Mouse (Mus musculus): ENCODE results near the gene Fh1. TPM values are rescaled to one million over a fixed set of nuclear protein-coding genes. Genes with fewer than 3 reads are reported as not detected.

Gene Fh1
- total and polyA plus RNA-seq, 3 experiments: 100 to 122 (median 113) TPM

DNA sequence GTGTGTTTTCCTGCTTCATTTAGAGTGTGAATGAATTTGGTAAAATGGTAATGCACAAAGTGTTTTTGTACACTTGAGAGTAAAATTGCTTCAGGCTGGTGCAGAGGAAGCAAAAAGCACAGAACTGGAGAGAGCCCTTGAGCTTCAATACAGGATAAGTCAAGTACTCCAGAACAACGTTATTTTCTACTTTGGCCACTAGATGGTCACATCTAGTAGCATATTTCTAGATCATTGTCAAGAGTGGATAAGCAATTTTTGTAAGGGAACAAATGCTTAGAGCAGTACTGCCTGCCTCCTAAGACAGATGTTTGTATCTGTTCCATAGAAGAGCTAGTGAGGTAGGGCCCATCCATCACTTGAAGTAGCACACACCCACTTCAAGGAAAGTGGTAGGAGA lies 46.2 kb upstream of the Fh1 start:
- dilution Hi-C loops (cut with MboI; ENCODE audit: extremely low pct_ligation_motif_present, extremely low pct_unique_long_range_greater_than_20kb, low sequenced_read_pairs) (no loop called here), in situ Hi-C loops (cut with MboI; ENCODE audit: low pct_ligation_motif_present, low pct_unique_long_range_greater_than_20kb, low sequenced_read_pairs) (loop anchor here (10.0 kb wide), 1 partner anchor 193 kb away; no protein-coding TSS in a partner anchor)
- Histone ChIP-seq H3K27me3 (replicated peaks) (no peaks in the 10 kb centered on the region), H3K27ac (ENCODE audit: insufficient read depth, low read depth) (no peak overlapping the region), H3K4me2 (ENCODE audit: insufficient read depth, low read depth, poor library complexity, severe bottlenecking) (no peak overlapping the region), H3K9me3 (replicated peaks; ENCODE audit: low read length) (no peaks in the 10 kb centered on the region), H3K36me3 (replicated peaks in 1 of 2; ENCODE audit: control insufficient read depth in 1 of 2, insufficient read depth in 1 of 2, low read length in 1 of 2) (no peaks in the 10 kb centered on the region), H3K9ac (ENCODE audit: insufficient read depth, low read depth) (no peak overlapping the region), H3K79me2 (replicated peaks; ENCODE audit: control insufficient read depth, extremely low read depth, insufficient read depth, poor library complexity, severe bottlenecking) (no peaks in the 10 kb centered on the region), H3K4me3 (replicated peaks in 1 of 3; ENCODE audit: low read depth in 2 of 3, low read length in 2 of 3, poor library complexity in 1 of 3) (no peak overlapping the region), H3K4me1 (ENCODE audit: control insufficient read depth in 1 of 2, insufficient read depth in 2 of 2) (peaks cover 0 to 47% of the 10 kb centered on the region in 2 experiments; a peak in 3 of 4 replicates)
- TF ChIP-seq MAX (IDR thresholded peaks at IDR 0.05; ENCODE audit: low read length) (no peak), EP300 (IDR thresholded peaks at IDR 0.05; ENCODE audit: low read length) (no peak), RCOR1 (conservative IDR thresholded peaks at IDR 0.05; ENCODE audit: low read depth, low read length) (no peak), POLR2A (IDR thresholded peaks at IDR 0.05; ENCODE audit: low read depth, low read length) (no peak), MAZ (IDR thresholded peaks at IDR 0.05; ENCODE audit: low read depth, low read length) (no peak), CTCF (conservative IDR thresholded peaks at IDR 0.05 in 1 of 2, IDR thresholded peaks at IDR 0.05 in 1 of 2; ENCODE audit: low read depth in 2 of 2, low read length in 2 of 2) (peak; percentile 38 to 63; a peak in 3 of 4 replicates), RAD21 (IDR thresholded peaks at IDR 0.05; ENCODE audit: low read depth, low read length) (peak; percentile 57), SMC3 (IDR thresholded peaks at IDR 0.05; ENCODE audit: low read depth, low read length) (peak; percentile 37), PAX5 (IDR thresholded peaks at IDR 0.05; ENCODE audit: low read length) (no peak), ZC3H11A (IDR thresholded peaks at IDR 0.05; ENCODE audit: low read depth, low read length) (no peak), MAFK (IDR thresholded peaks at IDR 0.05; ENCODE audit: insufficient replicate concordance, low read length) (no peak)
- peak; percentile 47 for DNase-seq (ENCODE audit: extremely low read depth)

DNA sequence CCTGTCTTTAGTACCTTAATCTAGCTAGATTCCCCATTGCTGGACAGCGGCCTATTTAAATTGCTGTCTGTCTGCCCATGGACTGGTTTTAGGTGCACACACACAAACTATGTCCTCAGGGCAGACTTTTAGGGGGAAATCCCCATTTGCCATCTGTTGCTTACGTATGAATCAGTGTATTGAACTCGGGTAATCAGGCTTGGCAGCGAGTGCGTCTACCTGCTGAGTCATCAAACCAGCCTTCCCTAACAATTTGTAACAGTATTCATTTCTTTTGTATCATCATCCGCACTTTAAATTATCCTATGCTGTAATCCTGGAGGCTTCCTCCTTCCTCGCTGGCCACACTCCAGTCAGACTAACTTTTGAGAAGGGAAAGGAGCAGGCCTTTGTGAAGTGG lies 44.6 kb upstream of the Fh1 start:
- DNase-seq (ENCODE audit: extremely low read depth): peak; percentile 66
- no peaks in the 10 kb centered on the region for H3K9me3 ChIP-seq (replicated peaks; ENCODE audit: low read length)
- in situ Hi-C loops (cut with MboI; ENCODE audit: low pct_ligation_motif_present, low pct_unique_long_range_greater_than_20kb, low sequenced_read_pairs): loop anchor here (10.0 kb wide), 1 partner anchor 195 kb away; no protein-coding TSS in a partner anchor
- H3K27ac ChIP-seq (ENCODE audit: insufficient read depth, low read depth): no peak overlapping the region
- no peak overlapping the region for H3K9ac ChIP-seq (ENCODE audit: insufficient read depth, low read depth)
- H3K4me1 ChIP-seq (ENCODE audit: control insufficient read depth in 1 of 2, insufficient read depth in 2 of 2): peaks cover 0 to 47% of the 10 kb centered on the region in 2 experiments; a peak in 3 of 4 replicates
- TF ChIP-seq MAFK (IDR thresholded peaks at IDR 0.05; ENCODE audit: insufficient replicate concordance, low read length): peak; percentile 91
- no peak for TF ChIP-seq ZKSCAN1 (IDR thresholded peaks at IDR 0.05; ENCODE audit: borderline replicate concordance, low read depth, low read length)
- TF ChIP-seq CTCF (conservative IDR thresholded peaks at IDR 0.05 in 1 of 2, IDR thresholded peaks at IDR 0.05 in 1 of 2; ENCODE audit: low read depth in 2 of 2, low read length in 2 of 2): no peak
- 0 out of 2 replicates have a peak, but pooled peaks have one; percentile 21 for TF ChIP-seq ETS1 (conservative IDR thresholded peaks at IDR 0.05; ENCODE audit: low read depth, low read length)
- H3K4me3 ChIP-seq (replicated peaks in 1 of 3; ENCODE audit: low read depth in 2 of 3, low read length in 2 of 3, poor library complexity in 1 of 3): peak overlapping the region in 1 of 3 experiments; percentile 12
- no peaks in the 10 kb centered on the region for H3K36me3 ChIP-seq (replicated peaks in 1 of 2; ENCODE audit: control insufficient read depth in 1 of 2, insufficient read depth in 1 of 2, low read length in 1 of 2)
- dilution Hi-C loops (cut with MboI; ENCODE audit: extremely low pct_ligation_motif_present, extremely low pct_unique_long_range_greater_than_20kb, low sequenced_read_pairs): no loop called here
- H3K27me3 ChIP-seq (replicated peaks): no peaks in the 10 kb centered on the region
- H3K4me2 ChIP-seq (ENCODE audit: insufficient read depth, low read depth, poor library complexity, severe bottlenecking): peak overlapping the region; percentile 32; the same call in 1 of the 2 replicates
- H3K79me2 ChIP-seq (replicated peaks; ENCODE audit: control insufficient read depth, extremely low read depth, insufficient read depth, poor library complexity, severe bottlenecking): no peaks in the 10 kb centered on the region

DNA sequence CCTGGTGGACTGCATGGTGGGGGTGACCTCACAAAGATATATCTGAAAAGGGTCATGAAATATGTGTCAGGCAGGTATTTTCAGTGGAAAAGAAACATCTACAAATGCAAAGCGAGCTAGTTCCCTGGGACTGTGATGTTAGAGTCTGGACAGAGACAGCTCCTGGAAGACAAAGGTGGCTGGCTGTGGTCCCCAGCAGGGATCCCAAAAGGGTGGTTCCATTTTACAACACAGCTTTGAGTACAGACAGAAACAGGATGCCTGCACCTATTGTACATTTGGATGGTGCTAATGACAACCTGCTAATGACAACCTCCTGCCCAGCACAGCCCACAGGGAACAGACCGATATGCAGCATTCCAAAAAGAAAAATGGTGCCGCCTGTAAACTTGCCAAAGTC lies 44.0 kb upstream of the Fh1 start:
- Histone ChIP-seq H3K4me3 (replicated peaks in 1 of 3; ENCODE audit: low read depth in 2 of 3, low read length in 2 of 3, poor library complexity in 1 of 3) (no peak overlapping the region), H3K4me2 (ENCODE audit: insufficient read depth, low read depth, poor library complexity, severe bottlenecking) (no peak overlapping the region), H3K36me3 (replicated peaks in 1 of 2; ENCODE audit: control insufficient read depth in 1 of 2, insufficient read depth in 1 of 2, low read length in 1 of 2) (no peaks in the 10 kb centered on the region), H3K27ac (ENCODE audit: insufficient read depth, low read depth) (no peak overlapping the region), H3K9ac (ENCODE audit: insufficient read depth, low read depth) (no peak overlapping the region), H3K27me3 (replicated peaks) (no peaks in the 10 kb centered on the region), H3K9me3 (replicated peaks; ENCODE audit: low read length) (no peaks in the 10 kb centered on the region), H3K79me2 (replicated peaks; ENCODE audit: control insufficient read depth, extremely low read depth, insufficient read depth, poor library complexity, severe bottlenecking) (no peaks in the 10 kb centered on the region), H3K4me1 (ENCODE audit: control insufficient read depth in 1 of 2, insufficient read depth in 2 of 2) (peaks cover 0 to 47% of the 10 kb centered on the region in 2 experiments; a peak in 3 of 4 replicates)
- in situ Hi-C loops (cut with MboI; ENCODE audit: low pct_ligation_motif_present, low pct_unique_long_range_greater_than_20kb, low sequenced_read_pairs): loop anchor here (5.0 kb wide), 1 partner anchor 37 kb away; no protein-coding TSS in a partner anchor
- TF ChIP-seq MAX (IDR thresholded peaks at IDR 0.05; ENCODE audit: low read length) (no peak), CHD1 (IDR thresholded peaks at IDR 0.05; ENCODE audit: low read depth, low read length) (no peak), MEF2A (IDR thresholded peaks at IDR 0.05; ENCODE audit: borderline replicate concordance, low read depth, low read length) (no peak), KAT2A (IDR thresholded peaks at IDR 0.05; ENCODE audit: insufficient replicate concordance, low read length) (no peak), SMC3 (IDR thresholded peaks at IDR 0.05; ENCODE audit: low read depth, low read length) (no peak), ZC3H11A (IDR thresholded peaks at IDR 0.05; ENCODE audit: low read depth, low read length) (no peak), ZMIZ1 (IDR thresholded peaks at IDR 0.05; ENCODE audit: low read depth, low read length) (no peak), MAFK (IDR thresholded peaks at IDR 0.05; ENCODE audit: insufficient replicate concordance, low read length) (no peak)
- no peak for DNase-seq (ENCODE audit: extremely low read depth)
- dilution Hi-C loops (cut with MboI; ENCODE audit: extremely low pct_ligation_motif_present, extremely low pct_unique_long_range_greater_than_20kb, low sequenced_read_pairs): no loop called here

All from CH12.LX (cell line).